Mouse (Mus musculus): Measurements from ENCODE around the gene Ptpn12.
A peak's percentile ranks its signal among the peaks of the same experiment; 100 is the strongest.
"Not testable (repeated sequence)": the region's sequence is repeated elsewhere in the genome, so short reads cannot be mapped to it uniquely, and the experiment has no call there.

The Ptpn12 gene

DNA sequence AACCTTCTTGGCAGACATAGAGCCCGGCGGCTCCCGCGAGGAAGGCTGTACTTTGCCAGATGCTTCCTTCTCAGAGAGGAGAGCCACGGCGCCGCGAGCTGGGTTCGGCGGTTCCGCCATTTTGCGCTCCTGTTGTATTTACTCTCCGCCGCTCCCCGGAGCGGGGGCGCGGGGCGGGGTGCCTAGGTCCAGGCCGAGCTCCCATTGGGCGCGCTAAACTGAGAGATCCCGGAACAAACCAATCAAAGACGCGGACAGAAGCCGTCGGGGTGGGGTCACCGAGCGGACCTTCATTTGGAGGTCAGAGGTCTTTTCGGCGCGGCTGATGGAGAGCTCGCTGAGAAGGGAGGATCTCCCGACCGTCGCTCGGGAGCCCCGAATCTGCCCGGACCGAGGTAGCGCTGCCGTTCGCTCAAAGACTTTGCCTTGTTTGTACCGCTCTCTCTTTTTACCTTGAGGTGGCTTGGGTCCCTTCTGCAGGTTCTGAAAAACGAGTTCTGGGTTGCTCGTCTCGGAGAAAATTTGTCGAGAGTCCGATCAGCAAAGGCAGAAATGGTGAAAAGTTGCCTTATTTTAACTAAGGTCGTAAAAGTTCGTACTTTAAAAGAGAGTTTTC, 103.9 kb downstream of the Ptpn12 start:
- peak; percentile 87 to 96 for DNase-seq (ENCODE audit: low spot score in 2 of 2)

DNA sequence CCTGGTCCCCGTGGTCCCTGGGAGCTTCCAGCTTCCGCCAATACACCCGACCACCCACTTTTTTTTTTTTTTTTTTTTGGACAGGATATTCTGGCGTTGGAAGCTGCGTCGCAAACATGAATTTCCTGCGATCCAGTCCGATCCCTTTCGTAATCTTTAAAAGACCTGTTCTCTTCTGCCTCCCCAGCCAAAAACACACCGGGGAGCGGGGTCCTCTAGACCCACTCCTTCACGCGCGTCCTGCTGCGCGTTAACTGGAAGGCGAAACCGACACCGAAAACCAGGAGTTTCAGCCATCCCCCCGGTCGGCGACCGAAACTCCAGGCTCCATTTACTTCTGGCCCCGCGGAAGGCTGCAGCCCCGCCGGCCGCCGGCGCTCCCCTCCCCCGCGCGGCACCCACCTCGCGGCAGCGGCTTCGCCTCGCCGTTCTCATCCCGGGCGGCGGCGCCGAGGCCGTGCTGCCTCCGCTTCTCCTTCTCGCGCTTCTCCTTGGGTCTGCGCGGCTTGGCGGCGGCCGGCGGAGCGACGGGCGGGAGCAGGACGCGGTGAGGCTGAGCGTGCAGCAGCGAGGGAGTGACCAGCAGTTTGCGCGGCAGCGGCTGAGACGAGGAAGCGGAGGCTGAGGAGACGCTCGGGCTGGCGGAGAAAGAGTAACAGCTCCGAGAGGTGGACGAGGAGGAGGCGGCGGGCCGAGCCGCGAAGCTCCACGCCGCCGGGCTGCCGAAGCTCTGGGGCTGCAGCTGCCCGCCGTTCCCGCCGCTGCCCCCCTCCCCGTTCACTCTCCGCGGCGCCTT, 104.7 kb downstream of the Ptpn12 start:
- DNase-seq (ENCODE audit: low spot score in 2 of 2), result no peak

DNA sequence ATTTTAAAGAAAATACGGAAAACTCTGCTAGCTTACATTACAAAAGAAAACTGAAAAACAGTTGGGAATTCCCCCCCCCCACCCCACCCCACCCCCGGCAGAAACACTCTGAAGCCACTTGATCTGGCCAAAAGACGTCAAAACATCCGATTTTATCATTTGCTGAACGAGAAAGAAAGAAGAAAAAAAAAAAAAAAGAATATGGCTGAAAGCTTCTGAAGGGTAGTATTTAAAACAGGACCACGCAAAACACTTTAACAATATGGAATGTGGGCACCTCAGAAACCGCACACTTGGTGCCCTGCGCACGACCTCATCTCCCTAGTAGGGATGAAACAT, 105.2 kb downstream of the Ptpn12 start:
- DNase-seq (ENCODE audit: low spot score in 2 of 2), result no peak

DNA sequence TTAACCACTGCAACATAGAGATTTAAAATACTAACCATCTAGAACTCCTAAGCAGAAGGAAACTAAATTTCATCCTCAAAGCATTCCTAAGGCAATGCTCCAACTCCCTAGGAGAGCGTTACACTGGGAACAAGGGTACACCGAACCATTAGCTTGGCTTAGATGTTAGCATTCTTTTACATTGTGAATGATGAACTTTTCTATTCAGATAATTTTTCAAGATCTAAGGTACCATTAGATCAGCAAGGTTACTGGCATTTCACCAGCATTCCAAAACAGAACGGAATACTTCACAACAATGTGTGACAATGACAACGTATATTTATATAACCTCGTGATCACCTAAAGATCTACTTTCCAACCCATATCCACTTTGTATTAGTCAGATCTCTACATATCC, 105.6 kb downstream of the Ptpn12 start:
- DNase-seq (ENCODE audit: low spot score in 2 of 2), result no peak

DNA sequence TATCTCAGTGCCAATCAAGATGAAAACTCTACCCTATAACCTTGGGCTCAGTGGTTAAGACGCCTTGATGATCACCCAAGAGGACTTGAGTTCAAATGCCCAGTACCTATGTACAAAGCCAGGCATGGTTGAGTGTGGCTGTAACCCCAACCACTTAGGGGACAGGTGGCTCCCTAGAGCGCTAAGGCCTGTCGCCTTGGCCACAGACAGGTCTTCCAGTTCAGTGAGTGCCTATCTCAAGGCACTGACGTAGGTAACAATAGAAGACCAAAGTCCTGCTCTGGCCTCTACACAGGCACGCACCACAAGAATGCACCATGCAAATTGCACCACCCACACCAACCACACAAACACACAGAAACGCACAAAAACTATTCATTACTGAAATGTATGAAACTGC, 108.8 kb downstream of the Ptpn12 start:
- no peak for DNase-seq (ENCODE audit: low spot score in 2 of 2)

DNA sequence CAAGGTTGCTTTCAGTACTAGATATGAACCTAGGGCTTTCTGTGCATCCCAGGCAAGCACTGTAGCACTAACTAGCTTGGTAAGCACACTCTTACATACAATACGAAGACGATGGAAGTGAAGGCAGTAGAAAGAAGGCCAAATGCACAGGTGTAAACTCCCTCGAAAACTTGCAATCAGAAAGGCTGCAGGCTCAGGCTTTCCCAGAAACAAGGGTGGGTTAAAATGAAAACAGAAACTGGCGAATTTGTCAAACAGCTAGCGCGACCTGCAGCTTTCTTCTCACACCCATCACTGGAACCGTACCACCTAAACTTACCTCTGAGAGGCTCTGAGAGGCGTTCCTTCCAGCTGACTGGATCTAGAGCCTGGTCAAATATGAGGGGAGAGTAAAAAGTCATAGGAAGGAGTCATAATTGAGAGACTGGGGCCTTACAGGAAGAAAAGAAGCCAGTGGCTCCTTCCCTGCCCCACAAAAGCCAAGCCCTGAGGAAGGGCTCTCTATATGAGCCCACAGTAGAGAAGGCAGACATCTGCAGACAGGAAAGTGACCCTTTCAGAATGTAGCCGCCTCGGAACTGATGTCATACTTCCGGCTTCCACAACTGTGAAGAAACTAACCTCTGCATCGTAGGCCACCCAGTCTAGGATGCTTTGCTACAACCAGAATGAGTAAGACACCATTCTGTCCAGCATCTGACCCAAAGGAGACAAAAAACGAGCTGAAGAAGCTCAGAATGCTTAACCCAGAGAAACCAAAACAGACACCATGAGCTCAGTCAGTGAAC, 110.6 kb downstream of the Ptpn12 start:
- DNase-seq (ENCODE audit: low spot score in 2 of 2), result no peak

DNA sequence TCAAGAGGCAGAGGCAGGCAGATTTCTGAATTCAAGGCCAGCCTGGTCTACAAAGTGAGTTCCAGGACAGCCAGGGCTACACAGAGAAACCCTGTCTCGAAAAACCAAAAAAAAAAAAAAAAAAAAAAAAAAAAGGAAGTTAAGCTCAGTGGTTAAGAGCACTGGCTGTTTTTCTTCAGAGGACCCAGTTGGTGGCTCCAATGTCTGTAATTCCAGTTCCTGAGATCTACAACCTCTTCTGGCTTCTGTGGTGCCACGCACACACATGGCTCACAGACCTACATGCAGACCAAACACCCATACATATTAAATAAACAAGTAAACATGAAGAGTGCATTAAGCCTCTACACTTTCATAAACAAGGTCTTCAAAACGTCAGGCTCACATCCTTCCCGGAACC, 111.9 kb downstream of the Ptpn12 start:
- DNase-seq (ENCODE audit: low spot score in 2 of 2), result not testable (repeated sequence)

DNA sequence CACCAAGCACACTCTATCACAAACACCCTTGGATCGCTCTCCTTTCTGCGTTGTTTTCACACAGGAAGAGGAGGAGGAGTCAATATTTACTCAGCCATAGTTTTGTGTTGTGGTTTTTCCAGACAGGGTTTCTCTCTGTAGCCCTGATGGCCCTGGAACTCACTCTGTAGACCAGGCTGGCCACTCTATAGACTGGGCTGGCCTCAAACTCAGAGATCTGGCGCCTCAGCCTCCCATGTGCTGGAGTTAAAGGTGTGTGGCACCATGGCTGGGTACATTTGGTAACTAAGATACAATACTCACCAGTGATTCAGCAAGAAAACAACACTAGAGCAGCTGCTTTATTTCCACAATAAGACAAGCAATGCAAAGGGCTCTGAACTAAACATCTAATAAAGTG, 113.2 kb downstream of the Ptpn12 start:
- no peak for DNase-seq (ENCODE audit: low spot score in 2 of 2)

DNA sequence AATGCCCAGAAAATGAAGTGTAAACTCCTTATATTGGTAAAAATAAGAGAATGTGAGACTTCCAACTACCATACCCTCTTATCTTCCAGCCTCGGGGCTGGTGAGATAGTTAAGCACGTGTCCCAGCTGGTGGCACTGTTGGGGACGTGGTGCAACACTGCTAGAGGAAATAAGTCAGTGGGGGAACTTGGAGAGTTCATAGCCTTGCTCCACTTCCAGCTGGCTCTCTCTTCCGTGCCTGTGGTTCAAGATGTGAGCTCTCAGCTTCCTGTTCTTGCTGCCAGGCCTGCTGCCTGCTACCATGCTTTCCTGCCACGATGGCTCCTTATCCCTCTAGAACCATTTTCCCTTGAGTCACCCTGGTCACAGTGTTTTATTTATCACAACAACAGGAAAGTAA, 114.5 kb downstream of the Ptpn12 start:
- DNase-seq (ENCODE audit: low spot score in 2 of 2), result no peak

DNA sequence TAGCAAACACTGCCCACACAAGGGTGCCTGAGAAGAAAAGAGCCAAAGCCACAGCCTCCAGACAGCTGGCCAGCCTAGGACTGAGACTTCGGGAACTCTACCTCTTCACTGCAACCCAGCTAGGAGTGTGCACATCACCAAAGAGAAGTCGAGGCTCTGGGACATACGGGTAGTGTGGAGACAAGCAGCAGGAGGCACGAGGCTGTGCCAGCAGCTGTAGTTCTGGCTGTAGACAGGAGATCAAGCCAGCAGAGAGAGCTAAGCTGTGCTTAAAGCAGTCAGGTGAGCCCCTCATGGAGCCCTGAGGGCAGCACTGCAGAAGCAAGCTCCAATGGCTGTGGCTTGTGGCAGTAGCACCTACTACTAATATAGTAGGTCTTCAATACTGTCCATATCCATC, 115.0 kb downstream of the Ptpn12 start:
- DNase-seq (ENCODE audit: low spot score in 2 of 2), result no peak

DNA sequence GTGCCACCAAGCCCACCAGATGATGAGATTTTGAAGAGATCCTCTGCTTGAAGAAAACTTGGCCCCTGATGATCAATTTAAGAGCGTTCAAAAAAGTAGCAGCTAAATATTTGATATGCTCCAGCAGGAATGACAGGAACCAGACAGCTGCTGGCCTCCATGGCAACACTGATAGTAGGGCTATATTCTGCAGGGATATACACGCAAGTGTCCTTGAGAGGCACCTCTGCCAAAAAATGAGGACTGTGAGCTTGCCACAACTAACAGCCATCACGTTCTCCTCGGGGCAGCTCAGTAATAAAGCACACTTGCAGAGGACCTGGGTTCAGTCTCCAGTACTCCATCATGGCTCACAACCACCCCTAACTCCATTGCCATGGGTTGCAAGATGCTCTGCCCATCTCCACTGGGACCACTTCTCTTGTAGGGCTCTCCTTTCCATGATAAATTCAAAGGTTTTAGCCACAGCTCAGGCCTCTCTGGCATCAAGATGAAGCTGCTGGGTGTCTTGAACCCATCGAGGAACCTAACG, 115.6 kb downstream of the Ptpn12 start:
- DNase-seq (ENCODE audit: low spot score in 2 of 2), result no peak

DNA sequence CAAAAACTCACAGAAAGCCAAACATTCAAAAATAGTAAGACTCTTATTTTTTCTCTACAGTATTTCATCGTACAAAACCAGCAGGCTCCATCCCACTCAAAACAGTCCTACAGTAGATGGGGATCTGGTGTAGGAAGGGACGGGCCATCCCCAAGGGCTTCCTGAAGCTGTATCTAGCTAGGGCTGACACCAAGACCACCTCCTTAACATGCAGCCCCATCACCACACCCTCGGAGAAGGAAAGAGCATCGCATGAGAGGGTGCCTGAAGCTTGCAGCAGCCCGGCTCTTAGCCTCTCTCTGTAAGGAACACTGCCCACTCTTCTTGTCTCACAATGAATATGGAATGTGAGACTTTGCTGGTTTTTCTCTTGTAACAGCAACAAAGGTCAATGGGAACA, 117.2 kb downstream of the Ptpn12 start:
- no peak for DNase-seq (ENCODE audit: low spot score in 2 of 2)

All from urinary bladder, adult 18-20 months (tissue).